Mouse (Mus musculus) fat pad, adult 2 months (tissue): Measurements from ENCODE around the gene Hdgfl1.

Experiments
- DNase-seq: peaks from one replicate; pipeline ENCODE4 v3.0.0-alpha.2; 2011; ENCODE audit warnings: low read depth, low spot score; ENCODE audit errors: extremely low read depth

Gene Hdgfl1

GRCm38 (mm10) chr13:26769955-26770354, at the start of gene Hdgfl1:
Gene Hdgfl1, minus strand, starts transcription at chr13:26770165.
- no peak for DNase-seq

DNA sequence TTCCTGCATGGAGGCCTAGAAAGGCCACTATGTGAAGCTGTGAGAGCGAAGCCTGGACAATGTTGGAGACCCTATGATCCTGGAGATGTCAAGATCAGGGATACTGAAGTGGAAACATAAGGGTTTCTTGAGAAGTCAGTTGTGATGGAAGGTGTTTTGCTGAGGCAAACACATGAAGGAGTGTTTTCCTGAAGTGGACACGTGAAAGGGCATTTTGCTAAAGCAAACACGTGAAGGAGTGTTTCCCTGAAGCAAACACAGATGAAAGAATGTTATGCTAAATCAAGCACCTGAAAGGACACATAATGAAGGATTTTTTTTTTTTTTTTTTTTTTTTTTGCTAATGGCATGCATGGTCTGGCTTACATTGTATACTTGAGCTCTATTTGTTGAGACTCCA, 25.5 kb upstream of the Hdgfl1 start:
- DNase-seq = no peak

DNA sequence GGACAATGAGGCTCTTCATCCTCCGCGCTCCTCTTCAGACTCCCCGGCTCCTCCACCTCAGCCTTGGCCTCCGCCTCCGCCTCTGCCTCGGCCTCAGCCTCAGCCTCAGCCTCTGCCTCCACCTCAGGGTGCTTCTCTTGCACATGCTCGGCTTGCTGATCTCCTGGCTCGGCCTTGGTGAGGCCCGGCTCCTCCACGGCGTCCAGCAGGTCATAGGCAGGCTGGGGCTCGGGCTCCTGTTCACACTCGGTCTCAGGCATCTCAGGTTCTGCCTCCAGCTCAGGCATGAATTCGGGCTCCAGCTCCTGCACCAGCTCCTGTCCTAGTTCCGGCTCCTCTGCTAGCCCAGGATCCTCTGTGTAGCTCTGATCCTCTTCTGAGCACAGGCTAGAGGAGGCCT, 541 bp downstream of the Hdgfl1 start:
- DNase-seq = no peak

DNA sequence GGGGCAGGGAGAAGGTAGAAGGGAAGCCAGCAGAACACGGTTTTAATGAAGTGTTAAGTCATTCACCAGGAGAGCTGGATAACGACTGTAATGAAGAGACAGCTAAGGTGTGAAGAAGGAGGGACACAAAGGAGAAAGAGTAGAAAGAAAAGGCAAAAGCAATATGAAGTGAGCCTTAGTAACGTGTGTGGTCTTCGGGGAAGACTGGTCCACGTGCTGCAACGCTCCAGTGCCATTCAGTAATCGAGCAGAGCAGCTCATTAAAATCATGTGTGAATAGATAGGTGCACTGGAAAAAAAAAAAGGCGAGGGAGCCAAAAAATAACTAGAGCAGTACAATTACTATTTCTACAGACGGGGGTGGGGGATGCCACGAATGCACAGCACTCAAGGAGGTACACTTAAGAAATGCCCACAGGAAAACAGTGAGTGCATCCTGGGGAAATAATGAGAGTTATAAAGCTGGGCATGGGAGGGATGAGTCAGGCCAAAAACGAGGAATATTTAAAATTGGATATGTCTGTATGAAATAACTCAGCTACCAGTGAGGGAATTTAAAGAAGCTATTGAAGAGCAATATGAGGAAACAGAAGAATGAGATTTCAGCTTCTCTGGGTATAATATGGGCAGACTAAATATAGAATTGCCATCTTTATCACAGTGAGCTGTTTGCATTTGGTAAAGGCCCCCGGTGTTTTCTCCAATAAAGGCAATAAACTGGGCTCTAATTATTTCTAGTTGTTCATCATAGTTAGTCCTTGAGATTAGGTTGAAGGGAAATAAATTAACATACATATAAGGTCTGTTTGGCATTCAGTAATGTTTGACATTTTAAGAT, 7.8 kb downstream of the Hdgfl1 start:
- no peak for DNase-seq

- DNase-seq = no peak
Observed at GRCm38 (mm10) chr13:26752863-26753262, 17.1 kb downstream of the Hdgfl1 start.

DNA sequence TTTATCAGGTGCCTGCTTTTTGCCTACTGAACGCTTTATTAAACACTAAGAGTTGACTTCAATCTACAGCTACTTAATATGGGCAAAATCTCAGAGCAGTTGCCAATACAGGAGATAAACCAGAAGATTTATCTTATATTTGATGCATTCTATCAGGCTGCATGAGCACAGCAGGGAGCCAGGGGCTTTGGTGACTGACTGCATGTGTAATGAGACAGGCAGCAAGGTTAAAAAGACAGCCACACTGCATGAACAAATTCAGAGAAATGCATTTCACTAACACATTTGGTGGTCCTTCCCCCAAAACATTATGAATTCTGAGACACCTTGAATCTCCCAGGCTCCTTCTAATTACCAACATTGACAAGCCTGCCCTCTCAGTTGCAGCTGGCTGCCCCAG, 17.6 kb downstream of the Hdgfl1 start:
- DNase-seq = no peak

DNA sequence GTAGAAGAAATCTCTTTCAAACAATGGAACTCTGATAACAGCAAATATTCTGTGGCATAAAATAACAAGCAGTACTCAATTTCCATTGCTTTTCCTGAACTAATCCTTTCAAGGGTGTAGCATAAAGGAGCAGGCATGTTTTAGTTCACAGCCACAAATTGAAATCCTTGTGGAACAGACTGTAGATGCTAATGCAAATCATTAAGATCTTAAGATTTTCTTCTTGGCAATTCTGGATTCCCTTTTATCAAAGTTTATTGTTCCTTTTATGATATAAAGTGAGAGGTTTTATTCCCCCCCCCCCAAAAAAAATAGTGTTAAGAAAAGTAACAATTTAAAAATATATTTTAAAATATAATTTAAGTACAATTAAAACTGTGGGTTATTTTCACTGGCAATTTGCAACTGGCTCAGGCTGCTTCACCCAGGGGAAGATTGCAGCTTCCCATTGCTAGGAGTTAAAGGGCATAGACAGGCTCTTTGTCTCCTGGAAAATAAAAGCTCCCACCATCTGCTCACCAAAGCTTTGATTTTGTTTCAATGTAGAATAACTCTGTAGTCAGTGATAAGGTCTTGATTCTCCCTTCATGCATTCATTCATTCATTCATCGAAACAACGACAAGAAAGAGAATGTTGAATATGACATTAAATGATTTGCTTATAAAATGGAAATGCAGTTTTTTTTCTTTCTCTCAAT, 24.1 kb downstream of the Hdgfl1 start:
- DNase-seq = no peak

- DNase-seq = no peak
Observed at GRCm38 (mm10) chr13:26745059-26745759, 24.8 kb downstream of the Hdgfl1 start.

DNA sequence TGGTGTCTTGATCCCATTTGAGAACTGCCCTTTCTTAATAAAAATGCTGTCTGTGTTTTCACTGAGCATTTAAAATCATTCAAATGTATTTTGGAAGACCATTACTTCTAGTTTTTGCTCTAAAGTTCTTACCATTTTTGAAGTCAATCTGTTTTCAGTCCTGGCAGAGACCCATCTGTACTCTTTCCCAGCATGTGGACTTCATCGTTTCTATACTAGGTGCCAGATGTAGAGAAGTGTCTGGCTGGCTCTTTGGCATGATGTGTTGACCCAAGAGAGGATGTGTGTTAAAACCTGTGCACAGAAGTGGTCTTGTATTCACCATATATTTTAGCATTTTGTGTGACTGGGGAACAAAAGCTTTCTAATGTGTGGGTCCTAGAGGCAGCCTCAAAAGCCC, 25.9 kb downstream of the Hdgfl1 start:
- no peak for DNase-seq

- DNase-seq = no peak
Observed at GRCm38 (mm10) chr13:26734981-26735380, 35.0 kb downstream of the Hdgfl1 start.

- DNase-seq = no peak
Observed at GRCm38 (mm10) chr13:26724250-26724649, 45.7 kb downstream of the Hdgfl1 start.

GRCm38 (mm10) chr13:26721333-26721732, 48.6 kb downstream of the Hdgfl1 start:
- DNase-seq = no peak

GRCm38 (mm10) chr13:26720917-26721316, 49.0 kb downstream of the Hdgfl1 start:
- no peak for DNase-seq

GRCm38 (mm10) chr13:26719146-26719715, 50.7 kb downstream of the Hdgfl1 start:
- DNase-seq = no peak
